ENCODE assay signal across 9 mouse cellular contexts in the genomic region with DNA sequence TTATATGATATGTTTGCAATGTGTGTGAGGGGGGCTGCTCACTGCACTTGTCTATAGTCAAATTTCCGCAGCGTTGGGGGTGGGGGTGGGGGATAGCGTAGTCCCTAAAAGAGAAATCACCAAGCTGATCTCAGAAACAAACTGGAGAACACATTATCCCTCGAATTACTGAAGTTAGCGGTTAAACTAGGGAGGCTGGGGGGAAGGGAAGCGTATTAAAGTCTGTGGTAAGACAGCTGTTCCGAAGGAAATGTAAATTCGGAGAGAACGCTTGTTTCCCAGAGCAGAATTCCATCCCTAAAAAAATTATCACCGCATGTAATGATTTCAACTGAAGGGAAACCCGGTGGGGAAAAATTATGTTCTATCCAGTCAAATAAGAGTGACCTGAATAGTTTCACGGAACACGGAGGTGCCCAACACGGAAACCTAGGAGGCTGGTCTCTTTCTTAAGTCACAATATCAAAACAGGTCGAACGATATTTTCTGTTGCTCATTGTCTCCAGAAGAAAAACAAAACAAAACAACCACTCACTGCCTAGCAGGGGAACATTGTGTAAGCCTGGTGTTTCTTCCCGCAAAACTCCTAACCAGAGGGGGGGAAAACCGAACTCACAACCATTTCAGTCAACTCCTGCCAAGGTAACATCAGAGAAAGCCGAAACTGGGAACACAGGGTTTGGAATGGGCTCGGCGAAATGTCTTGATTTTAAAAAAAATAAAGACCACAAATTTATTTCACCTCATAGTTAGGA. TPM values are rescaled to one million over a fixed set of nuclear protein-coding genes. Genes with fewer than 3 reads are reported as not detected.
DNase-seq lines count a peak whose midpoint lies in the region; ATAC-seq and TF ChIP-seq lines count a peak whose summit lies in the region.
"Had no signal": no experiment of that assay in that cellular context is flagged by ENCODE, and none has a peak within 500 bp of the region (broad histone marks: within the 10 kb centered on the region; RNA-seq: fewer than 3 reads in every experiment).

No protein-coding gene starts in this region.

- H3K27ac ChIP-seq in embryonic facial prominence, embryonic 13.5 days = no peak overlapping the region
- no peak overlapping the region for H3K27ac ChIP-seq in intestine, postnatal 0 days (ENCODE audit: low read depth, low read length)
- no peak overlapping the region for H3K27ac ChIP-seq in neural tube, embryonic 12.5 days

- no peaks in the 10 kb centered on the region for H3K9me3 ChIP-seq in embryonic facial prominence, embryonic 13.5 days
- H3K9me3 ChIP-seq in intestine, postnatal 0 days (ENCODE audit: control insufficient read depth) = no peaks in the 10 kb centered on the region
- H3K9me3 ChIP-seq in neural tube, embryonic 12.5 days = no peaks in the 10 kb centered on the region

- H3K4me2 ChIP-seq in embryonic facial prominence, embryonic 13.5 days = peak overlapping the region; percentile 96
- peak overlapping the region; percentile 85 for H3K4me2 ChIP-seq in intestine, postnatal 0 days (replicated peaks; ENCODE audit: low read depth)
- peak overlapping the region; percentile 100 for H3K4me2 ChIP-seq in neural tube, embryonic 12.5 days (replicated peaks)

- peak; percentile 12 for DNase-seq in kidney, adult 9 months
- DNase-seq in kidney, postnatal 14 days = no peak
- DNase-seq in adipocyte (ENCODE audit: low spot score) = no peak
- no peak for DNase-seq in ovary, adult 18-20 months (ENCODE audit: low spot score)
- no peak for DNase-seq in thymus, postnatal 0 days (ENCODE audit: low spot score)

- H3K4me1 ChIP-seq in embryonic facial prominence, embryonic 13.5 days = peaks cover 32% of the 10 kb centered on the region
- no peaks in the 10 kb centered on the region; the same call in 1 of the 2 replicates for H3K4me1 ChIP-seq in intestine, postnatal 0 days (replicated peaks; ENCODE audit: control insufficient read depth, insufficient read depth, low read length)
- H3K4me1 ChIP-seq in neural tube, embryonic 12.5 days = peaks cover 19% of the 10 kb centered on the region

- 1% methylated on average over 21 of the region's 21 CpGs for WGBS in embryonic facial prominence, embryonic 13.5 days
- WGBS in intestine, postnatal 0 days = 3% methylated on average over 21 of the region's 21 CpGs
- under 1% methylated on average over 21 of the region's 21 CpGs for WGBS in neural tube, embryonic 12.5 days

- TF ChIP-seq CTCF in intestine, postnatal 0 days (IDR thresholded peaks at IDR 0.05; ENCODE audit: low read depth) = no peak

- ATAC-seq in embryonic facial prominence, embryonic 13.5 days (ENCODE audit: insufficient number of reproducible peaks, insufficient read depth, low FRiP score, low TSS enrichment, low read depth) = no peak
- no peak for ATAC-seq in intestine, postnatal 0 days
- ATAC-seq in neural tube, embryonic 12.5 days (ENCODE audit: low FRiP score, low read depth) = no peak
- ATAC-seq: Patski had no signal

- H3K4me3 ChIP-seq in embryonic facial prominence, embryonic 13.5 days = peak overlapping the region; percentile 58
- peak overlapping the region; percentile 51 for H3K4me3 ChIP-seq in intestine, postnatal 0 days (ENCODE audit: low read depth, low read length)
- H3K4me3 ChIP-seq in neural tube, embryonic 12.5 days = peak overlapping the region; percentile 60

- H3K9ac ChIP-seq in embryonic facial prominence, embryonic 13.5 days = peak overlapping the region; percentile 69
- H3K9ac ChIP-seq in intestine, postnatal 0 days (ENCODE audit: low read depth, low read length) = no peak overlapping the region
- 0 out of 2 replicates have a peak overlapping the region, but pooled peaks have one; percentile 58 for H3K9ac ChIP-seq in neural tube, embryonic 12.5 days

- peaks cover 71% of the 10 kb centered on the region for H3K27me3 ChIP-seq in embryonic facial prominence, embryonic 13.5 days
- H3K27me3 ChIP-seq in intestine, postnatal 0 days (replicated peaks; ENCODE audit: control insufficient read depth, insufficient read depth, low read length) = peaks cover 19% of the 10 kb centered on the region; the same call in 1 of the 2 replicates
- H3K27me3 ChIP-seq in neural tube, embryonic 12.5 days (replicated peaks) = peaks cover 26% of the 10 kb centered on the region

- no peaks in the 10 kb centered on the region for H3K36me3 ChIP-seq in embryonic facial prominence, embryonic 13.5 days
- no peaks in the 10 kb centered on the region for H3K36me3 ChIP-seq in intestine, postnatal 0 days (ENCODE audit: control insufficient read depth, insufficient read depth)
- no peaks in the 10 kb centered on the region for H3K36me3 ChIP-seq in neural tube, embryonic 12.5 days

RNA-seq across cellular contexts. Expression of gene Lgr5, which starts 1.9 kb away (rescaled TPM):
- 16.0 and 16.8 TPM in 2 replicates for polyA plus RNA-seq in embryonic facial prominence, embryonic 13.5 days (2015; fragmentation: Nextera tagmentation; extraction: Ambion mirVana)
- 2.3 and 2.5 TPM in 2 replicates for polyA plus RNA-seq in intestine, postnatal 0 days (2015; fragmentation: Nextera tagmentation; extraction: Ambion mirVana)
- polyA plus RNA-seq in neural tube, embryonic 12.5 days (2016; fragmentation: Nextera tagmentation; extraction: Ambion mirVana) = 4.8 and 5.8 TPM in 2 replicates
- 0.04 and 0.07 TPM in 2 replicates for polyA plus RNA-seq in thymus, postnatal 0 days (2015; fragmentation: Nextera tagmentation; extraction: Ambion mirVana)
- polyA plus RNA-seq: Patski had no signal

RNA-seq across cellular contexts. Expression of gene A930009A15Rik, which starts 15.9 kb away (rescaled TPM):
- polyA plus RNA-seq in embryonic facial prominence, embryonic 13.5 days (2015; fragmentation: Nextera tagmentation; extraction: Ambion mirVana) = not detected in 2 replicates
- polyA plus RNA-seq in intestine, postnatal 0 days (2015; fragmentation: Nextera tagmentation; extraction: Ambion mirVana) = not detected in 2 replicates
- 0.25 and 0.95 TPM in 2 replicates for polyA plus RNA-seq in neural tube, embryonic 12.5 days (2016; fragmentation: Nextera tagmentation; extraction: Ambion mirVana)
- not detected in 2 replicates for polyA plus RNA-seq in thymus, postnatal 0 days (2015; fragmentation: Nextera tagmentation; extraction: Ambion mirVana)
- polyA plus RNA-seq: Patski had no signal
